Mouse (Mus musculus) lung, embryonic 16.5 days (tissue): Measurements from ENCODE around the gene Slbp. TPM values are rescaled to one million over a fixed set of nuclear protein-coding genes. Genes with fewer than 3 reads are reported as not detected.

Source experiments
- ATAC-seq: fragments of 200-750 bp; cut with Nextera tagmentation; 2 replicates; pipeline ENCODE4 v1.8.0; 2017; ENCODE audit warnings: low read depth, mild to moderate bottlenecking, moderate library complexity
- H3K27ac ChIP-seq: fragments of 300-500 bp; sonication (generic); 2 replicates; pipeline ENCODE4 v1.5.1; 2014; ENCODE audit warnings: mild to moderate bottlenecking, control low read depth, low read length
- H3K27me3 ChIP-seq: fragments of 300-500 bp; sonication (generic); 2 replicates; pipeline ENCODE4 v1.6.1; 2014; ENCODE audit warnings: low read depth, low read length, mixed read lengths; ENCODE audit not compliant: control insufficient read depth, insufficient read depth
- H3K36me3 ChIP-seq: fragments of 300-500 bp; sonication (generic); 2 replicates; pipeline ENCODE4 v1.6.1; 2014; ENCODE audit warnings: low read length; ENCODE audit not compliant: control insufficient read depth, insufficient read depth
- H3K4me1 ChIP-seq: fragments of 300-500 bp; sonication (generic); replicated peaks from 2 replicates; pipeline ENCODE4 v1.6.1; 2014; ENCODE audit warnings: low read length, mixed read lengths; ENCODE audit not compliant: control insufficient read depth, insufficient read depth
- H3K4me2 ChIP-seq: fragments of 300-500 bp; sonication (generic); 2 replicates; pipeline ENCODE4 v1.6.1; 2014; ENCODE audit warnings: low read depth, low read length, control low read depth
- H3K4me3 ChIP-seq: fragments of 300-500 bp; sonication (generic); 2 replicates; pipeline ENCODE4 v1.5.1; 2014; ENCODE audit warnings: mild to moderate bottlenecking, low read length, control low read depth
- H3K9ac ChIP-seq: fragments of 300-500 bp; sonication (generic); 2 replicates; pipeline ENCODE4 v1.6.1; 2014; ENCODE audit warnings: low read length, control low read depth
- H3K9me3 ChIP-seq: fragments of 300-500 bp; sonication (generic); 2 replicates; pipeline ENCODE4 v1.6.1; 2016; ENCODE audit warnings: low read length; ENCODE audit not compliant: control insufficient read depth
- WGBS: fragments of 180-500 bp; shearing (Covaris S2); extraction: QIAGEN DNeasy Blood & Tissue Kit; methylation state at CpG from one replicate; pipeline ENCODE4 v1.1.7; 2014; 5-methylcytosine and 5-hydroxymethylcytosine counted together
- polyA plus RNA-seq: library from polyadenylated mRNA; unstranded; fragments of >200 nt; fragmentation: Nextera tagmentation; extraction: Ambion mirVana; gene quantifications from 2 replicates; pipeline ENCODE4 v1.2.1, GENCODE M21; 2015

Gene Slbp
- polyA plus RNA-seq, 1 experiment from 2014 or later = 259 TPM

- H3K36me3 ChIP-seq = no peaks in the 10 kb centered on the region
- ATAC-seq = peak; percentile 57
- peak overlapping the region; percentile 78 for H3K9ac ChIP-seq
- peak overlapping the region; percentile 87 for H3K4me2 ChIP-seq
- H3K27me3 ChIP-seq = no peaks in the 10 kb centered on the region; the same call in 1 of the 2 replicates
- H3K4me3 ChIP-seq = peak overlapping the region; percentile 50
- WGBS = 2% methylated on average over 54 of the region's 71 CpGs
- no peaks in the 10 kb centered on the region for H3K9me3 ChIP-seq
- peaks cover 62% of the 10 kb centered on the region for H3K4me1 ChIP-seq
- peak overlapping the region; percentile 98 for H3K27ac ChIP-seq
These were observed 42.7 kb upstream of the Slbp start for GRCm38 (mm10) chr5:33694848-33695717.

GRCm38 (mm10) chr5:33694461-33694847 lies 42.1 kb upstream of the Slbp start:
- H3K36me3 ChIP-seq = no peaks in the 10 kb centered on the region
- WGBS = 51% methylated on average over 9 of the region's 9 CpGs
- no peaks in the 10 kb centered on the region for H3K9me3 ChIP-seq
- no peaks in the 10 kb centered on the region; the same call in 1 of the 2 replicates for H3K27me3 ChIP-seq
- H3K4me1 ChIP-seq = peaks cover 65% of the 10 kb centered on the region
- ATAC-seq = no peak
- peak overlapping the region; percentile 98 for H3K27ac ChIP-seq
- H3K4me3 ChIP-seq = no peak overlapping the region
- peak overlapping the region; percentile 87 for H3K4me2 ChIP-seq
- H3K9ac ChIP-seq = peak overlapping the region; percentile 38

- H3K27ac ChIP-seq = peak overlapping the region; percentile 90
- WGBS = 4% methylated on average over 24 of the region's 24 CpGs
- peaks cover 66% of the 10 kb centered on the region for H3K4me1 ChIP-seq
- H3K27me3 ChIP-seq = no peaks in the 10 kb centered on the region; the same call in 1 of the 2 replicates
- no peaks in the 10 kb centered on the region for H3K36me3 ChIP-seq
- H3K9ac ChIP-seq = peak overlapping the region; percentile 33
- no peak overlapping the region for H3K4me3 ChIP-seq
- peak overlapping the region; percentile 0 for H3K4me2 ChIP-seq
- no peaks in the 10 kb centered on the region for H3K9me3 ChIP-seq
- ATAC-seq = peak; percentile 24
These were observed 40.0 kb upstream of the Slbp start for GRCm38 (mm10) chr5:33692393-33692792.

- no peaks in the 10 kb centered on the region for H3K9me3 ChIP-seq
- no peak overlapping the region for H3K4me3 ChIP-seq
- no peak overlapping the region for H3K4me2 ChIP-seq
- peak overlapping the region; percentile 52 for H3K9ac ChIP-seq
- no peaks in the 10 kb centered on the region for H3K27me3 ChIP-seq
- 71% methylated on average over 11 of the region's 11 CpGs for WGBS
- peak; percentile 8; the same call in 1 of the 2 replicates for ATAC-seq
- H3K4me1 ChIP-seq = peaks cover 56% of the 10 kb centered on the region
- no peaks in the 10 kb centered on the region for H3K36me3 ChIP-seq
- H3K27ac ChIP-seq = peak overlapping the region; percentile 62
These were observed 37.7 kb upstream of the Slbp start for GRCm38 (mm10) chr5:33689852-33690645.

- peak overlapping the region; percentile 62 for H3K27ac ChIP-seq
- H3K9me3 ChIP-seq = no peaks in the 10 kb centered on the region
- H3K9ac ChIP-seq = peak overlapping the region; percentile 52
- H3K27me3 ChIP-seq = no peaks in the 10 kb centered on the region
- ATAC-seq = peak; percentile 48; the same call in 1 of the 2 replicates
- no peak overlapping the region for H3K4me3 ChIP-seq
- peaks cover 53% of the 10 kb centered on the region for H3K4me1 ChIP-seq
- 55% methylated on average over 20 of the region's 20 CpGs for WGBS
- no peak overlapping the region for H3K4me2 ChIP-seq
- H3K36me3 ChIP-seq = no peaks in the 10 kb centered on the region
These were observed 37.0 kb upstream of the Slbp start for GRCm38 (mm10) chr5:33689221-33689844.

- H3K4me1 ChIP-seq = peaks cover 46% of the 10 kb centered on the region
- H3K27ac ChIP-seq = peak overlapping the region; percentile 39
- H3K36me3 ChIP-seq = no peaks in the 10 kb centered on the region
- H3K9me3 ChIP-seq = no peaks in the 10 kb centered on the region
- no peak overlapping the region for H3K4me2 ChIP-seq
- H3K27me3 ChIP-seq = no peaks in the 10 kb centered on the region
- no peak overlapping the region for H3K4me3 ChIP-seq
- H3K9ac ChIP-seq = peak overlapping the region; percentile 52
- 60% methylated on average over 14 of the region's 14 CpGs for WGBS
- no peak for ATAC-seq
These were observed 36.2 kb upstream of the Slbp start for GRCm38 (mm10) chr5:33688278-33689220.

GRCm38 (mm10) chr5:33687142-33687541 lies 34.8 kb upstream of the Slbp start:
- H3K27me3 ChIP-seq = no peaks in the 10 kb centered on the region
- H3K4me3 ChIP-seq = no peak overlapping the region
- no peak overlapping the region for H3K9ac ChIP-seq
- H3K27ac ChIP-seq = no peak overlapping the region
- ATAC-seq = no peak
- no peaks in the 10 kb centered on the region for H3K36me3 ChIP-seq
- 56% methylated on average over 4 of the region's 4 CpGs for WGBS
- peaks cover 33% of the 10 kb centered on the region for H3K4me1 ChIP-seq
- H3K4me2 ChIP-seq = no peak overlapping the region
- H3K9me3 ChIP-seq = no peaks in the 10 kb centered on the region

GRCm38 (mm10) chr5:33684932-33685331 lies 32.6 kb upstream of the Slbp start:
- H3K4me1 ChIP-seq = peaks cover 22% of the 10 kb centered on the region
- no peak overlapping the region for H3K4me2 ChIP-seq
- H3K9me3 ChIP-seq = no peaks in the 10 kb centered on the region
- WGBS = 73% methylated on average over 4 of the region's 4 CpGs
- no peak overlapping the region for H3K9ac ChIP-seq
- no peaks in the 10 kb centered on the region for H3K27me3 ChIP-seq
- no peaks in the 10 kb centered on the region for H3K36me3 ChIP-seq
- no peak overlapping the region for H3K4me3 ChIP-seq
- ATAC-seq = no peak
- no peak overlapping the region for H3K27ac ChIP-seq
